Mouse (Mus musculus): Measurements from ENCODE around the gene Brd7. TPM values are rescaled to one million over a fixed set of nuclear protein-coding genes. Genes with fewer than 3 reads are reported as not detected.

The Brd7 gene
- polyA plus RNA-seq, 1 experiment from 2014 or later: 82.7 TPM

DNA sequence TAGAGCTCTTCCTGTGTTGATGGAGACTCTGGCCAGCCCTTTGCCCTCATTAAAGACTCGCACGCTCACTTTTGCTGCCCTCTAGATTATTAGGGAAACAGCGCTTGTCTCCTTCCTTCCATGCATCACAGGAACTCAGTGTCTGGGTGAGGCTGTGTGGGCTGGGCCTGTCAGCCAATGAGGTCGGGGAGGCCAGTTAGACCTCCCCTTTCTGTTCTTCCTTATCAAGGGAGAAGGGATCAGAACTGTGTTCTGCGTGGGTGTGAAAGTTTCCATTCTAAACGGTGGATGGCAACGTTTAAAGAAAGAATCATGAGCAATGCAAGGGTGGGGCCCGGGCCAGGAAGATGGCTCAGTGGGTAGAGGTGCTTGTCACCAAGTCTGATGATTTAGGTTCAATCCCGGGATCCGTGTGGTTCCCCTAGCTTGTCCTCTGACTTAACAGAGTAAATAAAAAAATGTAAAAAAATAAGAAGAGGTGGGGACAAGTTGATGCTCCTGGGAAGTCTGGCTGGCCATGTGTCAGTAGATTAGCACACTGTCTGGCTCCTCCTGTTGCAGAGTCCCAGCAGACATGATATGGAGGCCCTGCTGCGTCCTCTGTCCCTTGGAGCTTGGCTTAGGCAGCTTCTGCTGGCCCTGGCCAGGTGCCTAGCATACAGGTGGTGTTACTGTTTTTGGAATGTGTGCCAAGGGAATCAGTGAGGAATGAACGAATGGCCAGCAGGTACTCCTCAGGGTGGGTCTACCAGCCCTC, 63.8 kb downstream of the Brd7 start:
- 28% methylated on average over 12 of the region's 12 CpGs for WGBS
- peak overlapping the region; percentile 89 for H3K27ac ChIP-seq (ENCODE audit: low read depth, low read length)
- no peaks in the 10 kb centered on the region for H3K9me3 ChIP-seq (ENCODE audit: control insufficient read depth, low read length)
- peaks cover 75% of the 10 kb centered on the region for H3K4me1 ChIP-seq (replicated peaks; ENCODE audit: control insufficient read depth, insufficient read depth, low read length)
- peak overlapping the region; percentile 86 for H3K4me2 ChIP-seq
- ATAC-seq (replicated peaks; ENCODE audit: low FRiP score) (peak; percentile 70), DNase-seq (ENCODE audit: low spot score) (no peak)
- H3K4me3 ChIP-seq (ENCODE audit: low read depth, low read length): peak overlapping the region; percentile 3; the same call in 1 of the 2 replicates
- H3K9ac ChIP-seq (ENCODE audit: low read depth, low read length): peak overlapping the region; percentile 39
- H3K27me3 ChIP-seq (replicated peaks; ENCODE audit: control insufficient read depth, insufficient read depth, low read length): no peaks in the 10 kb centered on the region
- H3K36me3 ChIP-seq (ENCODE audit: control insufficient read depth, insufficient read depth, low read length): 0 out of 2 replicates have a peak, but pooled peaks cover 2% of the 10 kb centered on the region

DNA sequence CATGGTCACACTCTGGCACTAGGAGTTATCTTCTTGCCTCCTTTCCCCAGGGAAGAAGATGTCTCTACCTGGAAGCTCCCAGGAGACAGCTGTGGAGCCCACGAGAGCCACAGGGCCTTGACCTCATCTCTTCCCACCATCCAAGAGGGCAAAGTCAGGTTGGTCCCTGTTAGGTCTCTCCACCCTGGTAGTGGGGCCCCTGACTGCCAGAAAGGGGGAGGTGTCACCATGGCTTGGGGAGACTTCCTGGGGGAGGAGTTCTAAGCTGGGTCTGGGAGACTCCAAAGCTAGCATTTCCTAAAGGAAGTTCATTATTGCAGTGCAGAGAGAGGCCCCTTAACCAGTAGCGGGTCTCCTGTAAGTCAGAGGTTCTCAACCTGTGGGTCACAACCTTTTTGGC, 67.0 kb downstream of the Brd7 start:
- H3K4me2 ChIP-seq: peak overlapping the region; percentile 57
- DNase-seq (ENCODE audit: low spot score): no peak
- no peak for ATAC-seq (replicated peaks; ENCODE audit: low FRiP score)
- peak overlapping the region; percentile 11 for H3K9ac ChIP-seq (ENCODE audit: low read depth, low read length)
- no peaks in the 10 kb centered on the region for H3K9me3 ChIP-seq (ENCODE audit: control insufficient read depth, low read length)
- WGBS: 71% methylated on average over 2 of the region's 2 CpGs
- H3K4me1 ChIP-seq (replicated peaks; ENCODE audit: control insufficient read depth, insufficient read depth, low read length): peaks cover 67% of the 10 kb centered on the region
- no peaks in the 10 kb centered on the region for H3K27me3 ChIP-seq (replicated peaks; ENCODE audit: control insufficient read depth, insufficient read depth, low read length)
- H3K4me3 ChIP-seq (ENCODE audit: low read depth, low read length): peak overlapping the region; percentile 20
- H3K36me3 ChIP-seq (ENCODE audit: control insufficient read depth, insufficient read depth, low read length): 0 out of 2 replicates have a peak, but pooled peaks cover 2% of the 10 kb centered on the region
- peak overlapping the region; percentile 65 for H3K27ac ChIP-seq (ENCODE audit: low read depth, low read length)

DNA sequence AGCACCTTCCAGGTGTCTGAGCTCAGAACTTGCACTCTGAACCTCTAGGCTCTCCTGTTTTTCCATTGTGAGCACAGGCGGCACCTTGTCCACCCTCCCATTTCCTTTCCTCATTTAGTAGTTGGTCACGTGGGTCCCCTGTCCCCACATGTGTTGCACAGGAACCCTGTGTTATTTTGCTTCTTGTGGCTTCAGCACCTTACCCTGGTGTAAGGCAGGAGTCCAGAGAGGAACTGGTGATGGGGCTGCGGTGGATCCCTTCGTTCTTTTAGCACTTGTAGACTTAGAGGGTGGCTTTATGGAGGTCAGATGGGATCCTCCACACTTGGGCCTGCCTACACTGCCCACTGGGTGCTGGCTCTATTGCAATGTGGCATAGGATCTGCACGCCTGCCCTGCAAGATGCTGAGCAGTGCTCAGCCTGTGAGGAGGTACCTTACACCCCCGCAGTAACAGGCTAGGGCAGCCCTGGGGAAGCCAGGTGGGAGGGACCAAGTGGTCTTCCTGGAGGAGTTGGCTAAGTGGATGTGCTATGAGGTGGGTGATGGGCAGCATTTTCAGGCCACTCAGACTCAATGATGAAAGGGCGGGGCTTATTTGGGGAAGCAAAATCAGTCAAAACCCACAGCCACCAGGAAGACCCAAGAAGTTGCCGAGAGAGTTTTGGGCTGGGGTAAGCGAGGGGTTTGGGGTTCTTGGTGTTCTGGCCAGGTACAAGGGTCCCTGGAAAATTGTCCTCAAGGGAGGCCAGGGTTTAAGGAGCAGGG, 68.2 kb downstream of the Brd7 start:
- 0 out of 2 replicates have a peak, but pooled peaks cover 2% of the 10 kb centered on the region for H3K36me3 ChIP-seq (ENCODE audit: control insufficient read depth, insufficient read depth, low read length)
- peaks cover 65% of the 10 kb centered on the region for H3K4me1 ChIP-seq (replicated peaks; ENCODE audit: control insufficient read depth, insufficient read depth, low read length)
- peak overlapping the region; percentile 57 for H3K4me2 ChIP-seq
- WGBS: 53% methylated on average over 9 of the region's 9 CpGs
- H3K27me3 ChIP-seq (replicated peaks; ENCODE audit: control insufficient read depth, insufficient read depth, low read length): no peaks in the 10 kb centered on the region
- H3K9ac ChIP-seq (ENCODE audit: low read depth, low read length): peak overlapping the region; percentile 11
- no peaks in the 10 kb centered on the region for H3K9me3 ChIP-seq (ENCODE audit: control insufficient read depth, low read length)
- no peak for DNase-seq (ENCODE audit: low spot score)
- H3K4me3 ChIP-seq (ENCODE audit: low read depth, low read length): peak overlapping the region; percentile 20
- ATAC-seq (replicated peaks; ENCODE audit: low FRiP score): no peak
- H3K27ac ChIP-seq (ENCODE audit: low read depth, low read length): peak overlapping the region; percentile 65

GRCm38 (mm10) chr8:88292926-88293325, 69.1 kb downstream of the Brd7 start:
- H3K4me2 ChIP-seq: peak overlapping the region; percentile 57
- no peaks in the 10 kb centered on the region for H3K9me3 ChIP-seq (ENCODE audit: control insufficient read depth, low read length)
- peaks cover 63% of the 10 kb centered on the region for H3K4me1 ChIP-seq (replicated peaks; ENCODE audit: control insufficient read depth, insufficient read depth, low read length)
- H3K27me3 ChIP-seq (replicated peaks; ENCODE audit: control insufficient read depth, insufficient read depth, low read length): no peaks in the 10 kb centered on the region
- WGBS: 62% methylated on average over 3 of the region's 3 CpGs
- ATAC-seq (replicated peaks; ENCODE audit: low FRiP score) (0 out of 2 replicates have a peak, but pooled peaks have one; percentile 22), DNase-seq (ENCODE audit: low spot score) (no peak)
- H3K36me3 ChIP-seq (ENCODE audit: control insufficient read depth, insufficient read depth, low read length): 0 out of 2 replicates have a peak, but pooled peaks cover 2% of the 10 kb centered on the region
- no peak overlapping the region for H3K9ac ChIP-seq (ENCODE audit: low read depth, low read length)
- H3K27ac ChIP-seq (ENCODE audit: low read depth, low read length): no peak overlapping the region
- no peak overlapping the region for H3K4me3 ChIP-seq (ENCODE audit: low read depth, low read length)

- H3K4me3 ChIP-seq (ENCODE audit: low read depth, low read length): no peak overlapping the region
- H3K4me2 ChIP-seq: no peak overlapping the region
- WGBS: 79% methylated on average over 11 of the region's 11 CpGs
- H3K27me3 ChIP-seq (replicated peaks; ENCODE audit: control insufficient read depth, insufficient read depth, low read length): no peaks in the 10 kb centered on the region
- DNase-seq (ENCODE audit: low spot score) (no peak), ATAC-seq (replicated peaks; ENCODE audit: low FRiP score) (no peak)
- H3K36me3 ChIP-seq (ENCODE audit: control insufficient read depth, insufficient read depth, low read length): 0 out of 2 replicates have a peak, but pooled peaks cover 1% of the 10 kb centered on the region
- no peaks in the 10 kb centered on the region for H3K9me3 ChIP-seq (ENCODE audit: control insufficient read depth, low read length)
- H3K9ac ChIP-seq (ENCODE audit: low read depth, low read length): no peak overlapping the region
- peaks cover 54% of the 10 kb centered on the region for H3K4me1 ChIP-seq (replicated peaks; ENCODE audit: control insufficient read depth, insufficient read depth, low read length)
- no peak overlapping the region for H3K27ac ChIP-seq (ENCODE audit: low read depth, low read length)
Observed at GRCm38 (mm10) chr8:88291305-88291690, 70.7 kb downstream of the Brd7 start.

GRCm38 (mm10) chr8:88290326-88291304, 71.4 kb downstream of the Brd7 start:
- Histone ChIP-seq H3K4me2 (0 out of 2 replicates have a peak overlapping the region, but pooled peaks have one; percentile 7), H3K4me3 (ENCODE audit: low read depth, low read length) (no peak overlapping the region), H3K4me1 (replicated peaks; ENCODE audit: control insufficient read depth, insufficient read depth, low read length) (peaks cover 59% of the 10 kb centered on the region), H3K36me3 (ENCODE audit: control insufficient read depth, insufficient read depth, low read length) (no peaks in the 10 kb centered on the region), H3K9me3 (ENCODE audit: control insufficient read depth, low read length) (no peaks in the 10 kb centered on the region), H3K27me3 (replicated peaks; ENCODE audit: control insufficient read depth, insufficient read depth, low read length) (no peaks in the 10 kb centered on the region), H3K27ac (ENCODE audit: low read depth, low read length) (no peak overlapping the region; the same call in 1 of the 2 replicates), H3K9ac (ENCODE audit: low read depth, low read length) (no peak overlapping the region; the same call in 1 of the 2 replicates)
- no peak for DNase-seq (ENCODE audit: low spot score)
- 69% methylated on average over 13 of the region's 13 CpGs for WGBS
- ATAC-seq (replicated peaks; ENCODE audit: low FRiP score): no peak

GRCm38 (mm10) chr8:88289901-88290300, 72.1 kb downstream of the Brd7 start:
- DNase-seq (ENCODE audit: low spot score): no peak
- no peak overlapping the region; the same call in 1 of the 2 replicates for H3K27ac ChIP-seq (ENCODE audit: low read depth, low read length)

More at GRCm38 (mm10) chr8:88289901-88290300, 72.1 kb downstream of the Brd7 start:
- Histone ChIP-seq H3K27me3 (replicated peaks; ENCODE audit: control insufficient read depth, insufficient read depth, low read length) (no peaks in the 10 kb centered on the region), H3K9me3 (ENCODE audit: control insufficient read depth, low read length) (no peaks in the 10 kb centered on the region), H3K36me3 (ENCODE audit: control insufficient read depth, insufficient read depth, low read length) (no peaks in the 10 kb centered on the region), H3K4me1 (replicated peaks; ENCODE audit: control insufficient read depth, insufficient read depth, low read length) (peaks cover 62% of the 10 kb centered on the region), H3K9ac (ENCODE audit: low read depth, low read length) (no peak overlapping the region; the same call in 1 of the 2 replicates), H3K4me2 (0 out of 2 replicates have a peak overlapping the region, but pooled peaks have one; percentile 7), H3K4me3 (ENCODE audit: low read depth, low read length) (no peak overlapping the region)
- WGBS: 42% methylated on average over 1 of the region's 1 CpGs
- ATAC-seq (replicated peaks; ENCODE audit: low FRiP score): no peak

All from liver, embryonic 11.5 days (tissue).